Comparison of ENCODE assay signal across 15 mouse cellular contexts in genomic region chr1:83551617-83552016, GRCm38 (mm10).
DNase-seq lines count a peak whose midpoint lies in the region; ATAC-seq and TF ChIP-seq lines count a peak whose summit lies in the region.
"Had no signal": no experiment of that assay in that cellular context is flagged by ENCODE, and none has a peak within 500 bp of the region (broad histone marks: within the 10 kb centered on the region; RNA-seq: fewer than 3 reads in every experiment).

No protein-coding gene starts in this region.

- H3K27ac ChIP-seq in layer of hippocampus, adult 2 months: peak overlapping the region; percentile 90
- peak overlapping the region; percentile 69 for H3K27ac ChIP-seq in left cerebral cortex, adult 2 months
- no peak overlapping the region for H3K27ac ChIP-seq in hindbrain, embryonic 13.5 days
- H3K27ac ChIP-seq: forebrain, embryonic 15.5 days; midbrain, embryonic 10.5 days had no signal

- no peak overlapping the region for H3K4me2 ChIP-seq in hindbrain, embryonic 13.5 days
- H3K4me2 ChIP-seq: forebrain, embryonic 15.5 days had no signal

- no peaks in the 10 kb centered on the region for H3K9me3 ChIP-seq in hindbrain, embryonic 13.5 days
- H3K9me3 ChIP-seq: forebrain, embryonic 15.5 days; midbrain, embryonic 10.5 days had no signal

- peak; percentile 35 for TF ChIP-seq CTCF in layer of hippocampus, adult 2 months (conservative IDR thresholded peaks at IDR 0.05)
- TF ChIP-seq CTCF in left cerebral cortex, adult 2 months (IDR thresholded peaks at IDR 0.05): peak; percentile 5; the same call in 1 of the 2 replicates

- intact Hi-C loops in left cerebral cortex, adult 2 months (cut with DNase I): loop anchor here (1.0 to 2.0 kb wide), 3 partner anchors 23 to 46 kb away; no protein-coding TSS in a partner anchor

- no peaks in the 10 kb centered on the region for H3K27me3 ChIP-seq in hindbrain, embryonic 13.5 days
- H3K27me3 ChIP-seq: forebrain, embryonic 15.5 days had no signal

- no peak overlapping the region for H3K9ac ChIP-seq in hindbrain, embryonic 13.5 days
- H3K9ac ChIP-seq: forebrain, embryonic 15.5 days had no signal

- H3K36me3 ChIP-seq in hindbrain, embryonic 13.5 days: no peaks in the 10 kb centered on the region
- H3K36me3 ChIP-seq: forebrain, embryonic 15.5 days; midbrain, embryonic 10.5 days had no signal

- peak; percentile 16 to 28 for DNase-seq in frontal cortex, postnatal 14 days (ENCODE audit: low spot score in 2 of 2)
- DNase-seq in layer of hippocampus, adult 2 months (ENCODE audit: low spot score in 2 of 2): peak; percentile 77 to 88
- DNase-seq in left cerebral cortex, adult 2 months (ENCODE audit: extremely low spot score in 1 of 2, low spot score in 2 of 2): peak; percentile 31 to 65
- DNase-seq in right cerebral cortex, postnatal 14 days: peak; percentile 11
- no peak for DNase-seq in urinary bladder, postnatal 14 days (ENCODE audit: low spot score)
- no peak for DNase-seq in cerebellum, adult 11 months
- DNase-seq: heart, adult 11 months; heart, postnatal 4 days; kidney, adult 9 months; kidney, postnatal 4 days; lung, postnatal 36 days; thymus, postnatal 25 days had no signal

- ATAC-seq in hindbrain, embryonic 13.5 days (ENCODE audit: low FRiP score): no peak
- ATAC-seq: forebrain, embryonic 15.5 days had no signal

- H3K4me1 ChIP-seq in hindbrain, embryonic 13.5 days (replicated peaks): no peaks in the 10 kb centered on the region
- H3K4me1 ChIP-seq: forebrain, embryonic 15.5 days; midbrain, embryonic 10.5 days had no signal

- no peak overlapping the region for H3K4me3 ChIP-seq in layer of hippocampus, adult 2 months
- H3K4me3 ChIP-seq in left cerebral cortex, adult 2 months: no peak overlapping the region
- no peak overlapping the region for H3K4me3 ChIP-seq in hindbrain, embryonic 13.5 days
- H3K4me3 ChIP-seq: forebrain, embryonic 15.5 days; midbrain, embryonic 10.5 days had no signal

Comparison
In these comparisons a context has a peak if more than half of its experiments do, and no peak if none do; other contexts are left out.
1. DNase-seq: peak in frontal cortex, postnatal 14 days (2 of 2), layer of hippocampus, adult 2 months (2 of 2), left cerebral cortex, adult 2 months (2 of 2) and right cerebral cortex, postnatal 14 days (single experiment); none in urinary bladder, postnatal 14 days (single experiment) and cerebellum, adult 11 months (single experiment).